Mouse (Mus musculus) stomach, postnatal 0 days (tissue): ENCODE measurements around the gene Hist1h1c.

Source experiments
- CTCF ChIP-seq: IDR thresholded peaks from 2 replicates; pipeline ENCODE4 v1.5.1; 2016; ENCODE audit warnings: antibody characterized with exemption, low read depth, mild to moderate bottlenecking, moderate library complexity
- EP300 ChIP-seq: optimal IDR thresholded peaks from 2 replicates; pipeline ENCODE3; 2016; ENCODE audit warnings: antibody characterized with exemption

- no peak for TF ChIP-seq CTCF
- TF ChIP-seq EP300 = no peak
Observed at GRCm38 (mm10) chr13:23768834-23769397, 30.3 kb downstream of the Hist1h1c start.
